Mouse (Mus musculus) embryonic facial prominence, embryonic 13.5 days (tissue): Measurements from ENCODE around the gene Atp6v1e2. TPM values are rescaled to one million over a fixed set of nuclear protein-coding genes. Genes with fewer than 3 reads are reported as not detected.

Source experiments
- ATAC-seq: fragments of 200-750 bp; cut with Nextera tagmentation; 2 replicates; pipeline ENCODE4 v1.8.0; 2017; ENCODE audit warnings: low read depth; ENCODE audit not compliant: insufficient number of reproducible peaks, insufficient read depth, low FRiP score, low TSS enrichment
- H3K27ac ChIP-seq: fragments of 300-500 bp; sonication (generic); 2 replicates; pipeline ENCODE4 v1.5.1; 2015; ENCODE audit warnings: moderate library complexity, mild to moderate bottlenecking, inconsistent platforms
- H3K27me3 ChIP-seq: fragments of 300-500 bp; sonication (generic); 2 replicates; pipeline ENCODE4 v1.6.1; 2015; ENCODE audit warnings: mild to moderate bottlenecking, inconsistent platforms
- H3K36me3 ChIP-seq: fragments of 300-500 bp; sonication (generic); 2 replicates; pipeline ENCODE4 v1.6.1; 2015; ENCODE audit warnings: mild to moderate bottlenecking, inconsistent platforms
- H3K4me1 ChIP-seq: fragments of 300-500 bp; sonication (generic); 2 replicates; pipeline ENCODE4 v1.6.1; 2015; ENCODE audit warnings: inconsistent platforms
- H3K4me2 ChIP-seq: fragments of 300-500 bp; sonication (generic); 2 replicates; pipeline ENCODE4 v1.6.1; 2015; ENCODE audit warnings: moderate library complexity, mild to moderate bottlenecking, inconsistent platforms
- H3K4me3 ChIP-seq: fragments of 300-500 bp; sonication (generic); 2 replicates; pipeline ENCODE4 v1.5.1; 2015; ENCODE audit warnings: mild to moderate bottlenecking, inconsistent platforms
- H3K9ac ChIP-seq: fragments of 300-500 bp; sonication (generic); 2 replicates; pipeline ENCODE4 v1.6.1; 2015; ENCODE audit warnings: mild to moderate bottlenecking, inconsistent platforms
- H3K9me3 ChIP-seq: fragments of 300-500 bp; sonication (generic); 2 replicates; pipeline ENCODE4 v1.6.1; 2016; ENCODE audit warnings: inconsistent platforms
- WGBS: fragments of 180-500 bp; shearing (Covaris S2); methylation state at CpG from one replicate; pipeline ENCODE4 v1.1.7; 2015; ENCODE audit warnings: mixed read lengths; 5-methylcytosine and 5-hydroxymethylcytosine counted together
- polyA plus RNA-seq: library from polyadenylated mRNA; unstranded; fragments of >200 nt; fragmentation: Nextera tagmentation; extraction: Ambion mirVana; gene quantifications from 2 replicates; pipeline ENCODE4 v1.2.1, GENCODE M21; 2015

The Atp6v1e2 gene
- polyA plus RNA-seq, 1 experiment from 2014 or later, result not detected

DNA sequence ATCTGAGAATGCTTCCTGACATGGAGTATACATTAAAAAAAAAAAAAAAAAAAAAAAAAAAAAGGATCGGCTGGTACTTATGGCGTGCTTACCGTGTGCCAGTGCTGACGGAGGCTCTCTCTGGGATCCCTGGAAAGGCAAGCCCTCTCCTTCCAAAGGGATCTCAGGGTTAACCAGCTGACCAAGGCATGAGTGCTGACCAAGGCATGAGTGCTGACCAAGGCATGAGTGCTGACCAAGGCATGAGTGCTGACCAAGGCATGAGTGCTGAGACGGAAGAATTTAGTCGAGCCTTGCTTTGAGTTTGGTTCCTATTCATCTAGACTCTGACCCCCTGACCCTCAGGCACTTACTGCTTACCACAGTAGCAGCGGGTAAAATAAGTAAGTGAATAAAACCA, 9.0 kb downstream of the Atp6v1e2 start:
- Histone ChIP-seq H3K27me3 (peaks cover 12% of the 10 kb centered on the region; the same call in 1 of the 2 replicates), H3K4me1 (peaks cover 13% of the 10 kb centered on the region), H3K9me3 (no peaks in the 10 kb centered on the region), H3K27ac (no peak overlapping the region), H3K36me3 (no peaks in the 10 kb centered on the region), H3K9ac (no peak overlapping the region), H3K4me2 (no peak overlapping the region), H3K4me3 (no peak overlapping the region)
- 49% methylated on average over 7 of the region's 7 CpGs for WGBS
- no peak for ATAC-seq

- no peaks in the 10 kb centered on the region for H3K9me3 ChIP-seq
- 2% methylated on average over 20 of the region's 20 CpGs for WGBS
- H3K4me1 ChIP-seq, result peaks cover 17% of the 10 kb centered on the region
- peak; percentile 56 for ATAC-seq
- H3K36me3 ChIP-seq, result no peaks in the 10 kb centered on the region
- H3K27me3 ChIP-seq, result peaks cover 12% of the 10 kb centered on the region; the same call in 1 of the 2 replicates
- H3K4me3 ChIP-seq, result peak overlapping the region; percentile 48
- H3K9ac ChIP-seq, result peak overlapping the region; percentile 64
- H3K4me2 ChIP-seq, result peak overlapping the region; percentile 70
- H3K27ac ChIP-seq, result peak overlapping the region; percentile 57; the same call in 1 of the 2 replicates
Observed at GRCm38 (mm10) chr17:86937497-86938155, 10.1 kb downstream of the Atp6v1e2 start.

DNA sequence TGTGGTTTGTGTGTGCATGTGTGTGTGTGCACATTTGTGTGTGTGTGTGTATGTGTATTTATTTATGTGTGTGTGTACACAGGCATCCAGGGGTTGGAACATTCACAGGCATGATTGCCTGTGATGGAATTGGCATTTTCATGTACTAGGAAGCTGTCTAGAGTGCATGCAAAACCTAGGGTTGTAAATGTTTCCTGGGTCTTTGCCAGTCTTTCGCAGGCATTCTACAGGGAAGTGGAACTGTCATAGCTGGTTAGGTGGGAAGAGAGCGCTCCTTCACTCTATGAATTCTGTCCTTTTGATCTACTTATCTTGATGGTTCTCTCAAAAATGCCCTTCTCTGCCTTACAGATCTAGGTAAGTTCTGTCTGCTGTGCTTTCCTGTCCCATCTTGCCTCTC, 10.6 kb downstream of the Atp6v1e2 start:
- no peak for ATAC-seq
- no peaks in the 10 kb centered on the region for H3K36me3 ChIP-seq
- H3K27me3 ChIP-seq, result peaks cover 10% of the 10 kb centered on the region; the same call in 1 of the 2 replicates
- peak overlapping the region; percentile 48 for H3K4me3 ChIP-seq
- H3K4me1 ChIP-seq, result peaks cover 20% of the 10 kb centered on the region
- peak overlapping the region; percentile 70 for H3K4me2 ChIP-seq
- no peaks in the 10 kb centered on the region for H3K9me3 ChIP-seq
- no peak overlapping the region for H3K9ac ChIP-seq
- WGBS, result 61% methylated on average over 2 of the region's 2 CpGs
- H3K27ac ChIP-seq, result no peak overlapping the region

- H3K9ac ChIP-seq, result no peak overlapping the region
- H3K36me3 ChIP-seq, result no peaks in the 10 kb centered on the region
- 48% methylated on average over 5 of the region's 5 CpGs for WGBS
- H3K4me1 ChIP-seq, result peaks cover 20% of the 10 kb centered on the region
- no peak overlapping the region for H3K4me2 ChIP-seq
- H3K27ac ChIP-seq, result no peak overlapping the region
- ATAC-seq, result no peak
- no peaks in the 10 kb centered on the region for H3K9me3 ChIP-seq
- peaks cover 9% of the 10 kb centered on the region; the same call in 1 of the 2 replicates for H3K27me3 ChIP-seq
- H3K4me3 ChIP-seq, result no peak overlapping the region
Observed at GRCm38 (mm10) chr17:86932896-86933295, 14.8 kb downstream of the Atp6v1e2 start.

DNA sequence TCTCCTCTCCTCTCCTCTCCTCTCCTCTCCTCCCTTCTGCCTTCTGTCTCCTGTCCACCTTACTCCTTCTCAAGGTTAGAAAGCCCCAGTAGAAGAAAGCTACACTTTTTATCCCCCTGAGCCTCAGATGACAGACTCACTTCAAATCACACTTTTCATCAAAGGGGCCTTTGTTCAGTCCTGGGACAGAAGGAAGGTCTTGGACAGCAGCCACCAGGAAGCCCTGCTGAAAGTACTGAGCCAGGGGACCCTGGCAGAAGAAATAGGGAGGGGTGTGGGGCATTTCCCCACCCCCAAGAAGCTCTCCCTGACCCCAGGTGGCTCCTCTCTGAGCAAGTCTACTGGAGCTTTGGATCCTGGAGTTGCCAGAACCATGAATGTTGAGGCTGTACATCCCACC, 17.7 kb downstream of the Atp6v1e2 start:
- Histone ChIP-seq H3K9me3 (peaks cover 3% of the 10 kb centered on the region; the same call in 1 of the 2 replicates), H3K36me3 (no peaks in the 10 kb centered on the region), H3K4me3 (no peak overlapping the region), H3K9ac (no peak overlapping the region), H3K27ac (no peak overlapping the region), H3K4me2 (no peak overlapping the region), H3K4me1 (peaks cover 13% of the 10 kb centered on the region), H3K27me3 (peaks cover 5% of the 10 kb centered on the region; the same call in 1 of the 2 replicates)
- no peak for ATAC-seq

DNA sequence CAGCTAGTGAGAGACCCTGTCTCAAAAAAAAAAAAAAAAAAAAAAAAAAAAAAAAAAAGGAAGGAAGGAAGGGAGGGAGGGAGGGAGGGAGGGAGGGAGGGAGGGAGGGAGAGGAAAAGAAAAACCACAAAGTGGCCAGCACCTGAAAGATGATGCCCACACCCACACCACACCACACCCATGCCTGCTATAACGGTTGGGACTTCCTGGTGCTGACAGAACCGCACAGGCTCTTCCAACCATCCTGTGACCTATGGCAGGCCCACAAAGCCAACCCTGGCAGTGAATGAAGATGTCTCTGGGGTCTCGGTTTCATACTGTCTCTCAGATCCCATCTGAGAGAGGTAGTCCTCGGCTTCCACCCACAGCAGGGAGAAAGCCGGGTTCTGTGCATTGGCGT, 18.3 kb downstream of the Atp6v1e2 start:
- peaks cover 2% of the 10 kb centered on the region; the same call in 1 of the 2 replicates for H3K27me3 ChIP-seq
- no peak for ATAC-seq
- H3K4me2 ChIP-seq, result no peak overlapping the region
- no peak overlapping the region for H3K9ac ChIP-seq
- WGBS, result 80% methylated on average over 6 of the region's 6 CpGs
- H3K36me3 ChIP-seq, result no peaks in the 10 kb centered on the region
- H3K4me1 ChIP-seq, result peaks cover 16% of the 10 kb centered on the region
- no peak overlapping the region for H3K27ac ChIP-seq
- peaks cover 3% of the 10 kb centered on the region; the same call in 1 of the 2 replicates for H3K9me3 ChIP-seq
- H3K4me3 ChIP-seq, result no peak overlapping the region

DNA sequence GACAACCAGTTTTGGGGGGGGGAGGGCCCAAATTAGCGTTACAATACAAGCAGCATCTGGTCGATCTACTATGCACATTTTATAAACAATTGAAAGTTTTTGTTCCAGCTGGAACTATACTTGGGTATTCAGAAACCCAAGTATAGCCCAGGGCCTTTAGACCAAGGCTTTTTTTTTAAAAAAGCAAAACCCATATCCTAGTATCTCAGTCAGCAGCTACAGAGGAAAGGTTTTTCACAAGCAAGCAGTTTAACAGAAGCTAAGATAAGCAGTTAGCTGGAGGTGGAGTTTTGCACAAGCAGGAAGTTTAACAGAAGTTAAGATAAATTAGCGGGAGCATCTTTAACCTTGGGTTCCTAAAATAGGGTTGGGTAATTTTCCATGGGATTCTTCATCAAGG, 20.9 kb downstream of the Atp6v1e2 start:
- Histone ChIP-seq H3K9me3 (peaks cover 3% of the 10 kb centered on the region; the same call in 1 of the 2 replicates), H3K4me2 (no peak overlapping the region), H3K27me3 (no peaks in the 10 kb centered on the region), H3K27ac (no peak overlapping the region), H3K4me3 (no peak overlapping the region), H3K36me3 (no peaks in the 10 kb centered on the region), H3K4me1 (peaks cover 21% of the 10 kb centered on the region), H3K9ac (no peak overlapping the region)
- ATAC-seq, result no peak
- 85% methylated on average over 3 of the region's 3 CpGs for WGBS

GRCm38 (mm10) chr17:86924679-86925078, 23.0 kb downstream of the Atp6v1e2 start:
- Histone ChIP-seq H3K4me2 (no peak overlapping the region), H3K9ac (no peak overlapping the region), H3K27ac (no peak overlapping the region), H3K36me3 (no peaks in the 10 kb centered on the region), H3K4me3 (no peak overlapping the region), H3K4me1 (peaks cover 17% of the 10 kb centered on the region), H3K27me3 (no peaks in the 10 kb centered on the region), H3K9me3 (peaks cover 3% of the 10 kb centered on the region; the same call in 1 of the 2 replicates)
- 60% methylated on average over 3 of the region's 3 CpGs for WGBS
- ATAC-seq, result no peak

DNA sequence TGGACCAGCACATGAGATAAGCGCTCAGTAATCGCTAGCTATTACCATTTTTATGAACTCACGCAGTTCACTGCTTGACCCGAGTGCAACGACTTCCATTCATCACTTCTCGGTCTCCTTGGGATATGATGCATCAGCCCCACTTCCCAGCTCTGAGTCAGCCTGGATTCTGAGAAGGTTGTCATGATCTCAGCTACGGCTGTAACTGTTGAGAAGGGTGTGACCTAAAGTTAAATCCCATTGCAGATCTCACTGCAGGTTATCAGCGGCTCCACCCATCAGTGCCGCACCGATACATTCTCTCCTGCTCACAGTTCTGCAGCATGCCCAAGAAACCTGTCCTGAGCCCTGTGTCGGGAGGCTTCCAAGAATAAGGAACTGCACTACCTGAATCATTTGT, 28.0 kb downstream of the Atp6v1e2 start:
- H3K9me3 ChIP-seq, result no peaks in the 10 kb centered on the region
- no peak for ATAC-seq
- H3K4me3 ChIP-seq, result no peak overlapping the region
- 89% methylated on average over 11 of the region's 11 CpGs for WGBS
- no peaks in the 10 kb centered on the region for H3K27me3 ChIP-seq
- peaks cover 13% of the 10 kb centered on the region for H3K4me1 ChIP-seq
- H3K36me3 ChIP-seq, result no peaks in the 10 kb centered on the region
- H3K4me2 ChIP-seq, result no peak overlapping the region
- H3K27ac ChIP-seq, result no peak overlapping the region
- H3K9ac ChIP-seq, result no peak overlapping the region

- Histone ChIP-seq H3K4me3 (no peak overlapping the region), H3K4me1 (peaks cover 12% of the 10 kb centered on the region), H3K9me3 (no peaks in the 10 kb centered on the region), H3K27ac (no peak overlapping the region), H3K36me3 (no peaks in the 10 kb centered on the region), H3K27me3 (no peaks in the 10 kb centered on the region), H3K4me2 (no peak overlapping the region), H3K9ac (no peak overlapping the region)
- ATAC-seq, result no peak
- 78% methylated on average over 6 of the region's 6 CpGs for WGBS
Observed at GRCm38 (mm10) chr17:86918786-86919185, 28.9 kb downstream of the Atp6v1e2 start.

DNA sequence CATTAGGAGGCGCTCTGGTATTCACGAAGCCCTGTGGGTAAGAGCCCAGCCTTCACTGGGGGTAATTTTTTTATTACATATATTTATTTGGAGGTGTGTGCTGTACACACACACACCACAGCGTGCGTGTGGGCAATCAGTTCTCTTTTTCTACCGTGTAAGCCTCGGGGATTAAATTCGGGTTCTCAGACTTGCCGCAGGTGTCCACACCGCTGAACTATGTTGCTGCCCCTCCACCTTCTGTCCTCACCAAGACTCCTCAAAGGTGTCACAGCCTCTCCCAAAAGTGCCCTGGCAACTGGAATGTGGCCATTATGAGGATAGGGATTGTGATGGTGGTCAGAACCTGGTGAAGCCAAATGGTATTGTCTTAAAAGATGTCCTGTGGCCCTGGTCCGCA, 30.6 kb downstream of the Atp6v1e2 start, which contains the start of gene Tmem247:
Gene Tmem247 (plus strand): TSS at position 301 of the 400 bp plus-strand sequence.
- no peaks in the 10 kb centered on the region for H3K4me1 ChIP-seq
- ATAC-seq, result no peak
- no peak within 1 kb of the TSS for H3K4me2 ChIP-seq
- H3K9me3 ChIP-seq, result no peaks in the 10 kb centered on the region
- no peaks in the 10 kb centered on the region for H3K27me3 ChIP-seq
- H3K9ac ChIP-seq, result no peak within 1 kb of the TSS
- no peak within 1 kb of the TSS for H3K27ac ChIP-seq
- WGBS, result 90% methylated on average over 10 of the region's 10 CpGs
- no peaks in the 10 kb centered on the region for H3K36me3 ChIP-seq
- no peak within 1 kb of the TSS for H3K4me3 ChIP-seq

DNA sequence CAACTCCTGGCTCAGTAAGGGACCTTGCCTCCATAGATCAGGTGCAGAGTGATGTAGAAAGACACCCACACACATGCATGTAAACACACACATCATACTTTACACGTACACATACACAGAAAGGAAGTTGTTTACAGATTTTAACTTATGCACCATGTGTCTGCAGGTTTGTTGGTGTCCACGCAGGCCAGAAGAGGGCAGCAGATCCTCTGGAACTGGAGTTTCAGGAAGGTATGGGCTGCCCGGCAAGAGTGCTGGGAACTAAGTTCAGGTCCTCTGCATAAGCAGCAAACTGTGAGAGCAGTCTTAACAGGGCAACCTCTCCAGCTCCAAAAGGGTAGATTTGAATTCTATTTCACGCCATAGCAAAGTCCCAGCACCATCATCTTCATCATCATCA, 32.2 kb downstream of the Atp6v1e2 start:
- H3K9ac ChIP-seq, result no peak overlapping the region
- no peaks in the 10 kb centered on the region for H3K9me3 ChIP-seq
- no peak overlapping the region for H3K4me3 ChIP-seq
- no peaks in the 10 kb centered on the region for H3K36me3 ChIP-seq
- no peaks in the 10 kb centered on the region for H3K4me1 ChIP-seq
- no peak overlapping the region for H3K4me2 ChIP-seq
- ATAC-seq, result no peak
- no peak overlapping the region for H3K27ac ChIP-seq
- 80% methylated on average over 4 of the region's 4 CpGs for WGBS
- H3K27me3 ChIP-seq, result no peaks in the 10 kb centered on the region
